Mouse (Mus musculus): ENCODE data around the gene Rad9b. TPM values are rescaled to one million over a fixed set of nuclear protein-coding genes. Genes with fewer than 3 reads are reported as not detected.

Rad9b gene
- total RNA-seq (2021): 1 to 10 TPM in 1 of 2 experiments, under 1 TPM in 1; 0.52 to 2.1 TPM
- long read RNA-seq, experiment 1, partial matches to known transcripts: 0 of 1 reads
- long read RNA-seq, experiment 1, other reads (novel, unspliced or antisense): 1 of 1 reads
- long read RNA-seq, experiment 2, partial matches to known transcripts: 0 of 2 reads
- long read RNA-seq, experiment 2, other reads (novel, unspliced or antisense): 1 of 2 reads

DNA sequence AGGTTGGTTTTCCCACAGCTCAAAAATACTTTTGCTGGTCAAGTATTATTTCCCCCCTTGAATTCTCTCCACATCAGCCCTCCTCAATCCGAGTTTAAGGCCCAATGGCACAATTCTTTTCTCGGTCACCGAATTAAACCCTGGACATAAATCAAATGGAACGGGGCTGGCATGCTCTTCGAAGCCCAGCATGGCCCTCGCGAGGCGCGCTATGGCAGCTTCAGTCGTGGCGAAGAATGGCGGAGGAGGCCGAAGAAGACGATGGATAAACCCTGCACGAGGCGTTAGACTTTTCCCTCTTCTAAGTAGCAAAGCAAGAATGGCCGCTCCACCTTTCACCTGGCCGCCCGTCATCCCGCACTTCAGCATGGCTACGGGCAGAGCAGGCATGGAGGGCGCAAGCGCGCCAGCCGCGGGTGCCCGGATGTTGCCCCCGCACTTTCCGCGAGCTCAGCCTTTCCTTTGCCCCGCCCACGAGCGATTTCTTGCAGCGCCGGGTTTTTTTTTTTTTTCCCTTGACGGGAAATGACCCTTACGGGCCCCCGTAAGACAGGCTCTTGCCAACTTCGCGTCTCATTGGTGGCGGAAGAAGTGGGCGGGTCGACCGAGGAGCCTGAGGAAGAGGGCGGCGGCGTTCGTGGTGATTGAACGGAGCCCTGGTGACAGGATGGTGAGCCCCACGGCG, at the start of gene Rad9b, which contains the start of gene Vps29:
TSS of gene Rad9b (minus strand) at position 427 of the 685 bp plus-strand sequence.
TSS of gene Vps29 (plus strand) at position 563 of the 685 bp plus-strand sequence.
- DNase-seq: peak; percentile 98 to 100

DNA sequence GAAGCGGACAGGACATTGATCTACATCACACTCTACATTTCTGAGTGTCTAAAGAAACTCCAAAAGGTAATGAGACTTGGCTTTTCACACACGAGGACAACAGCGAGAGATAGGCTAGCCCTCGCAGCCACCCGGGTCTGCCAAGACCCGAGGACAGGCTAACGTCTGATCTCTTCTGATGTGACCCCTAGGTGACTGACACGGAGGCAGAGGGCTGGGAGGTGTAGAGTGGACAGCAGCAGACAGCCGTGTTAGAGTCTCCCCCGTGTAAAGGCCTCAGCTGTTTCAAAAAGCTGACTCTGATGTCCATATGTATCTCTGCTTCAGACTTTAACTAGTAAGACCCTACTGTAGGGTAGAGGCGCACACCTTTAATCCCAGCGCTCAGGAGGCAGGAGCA, 49.3 kb upstream of the Rad9b start:
- no peak for DNase-seq

DNA sequence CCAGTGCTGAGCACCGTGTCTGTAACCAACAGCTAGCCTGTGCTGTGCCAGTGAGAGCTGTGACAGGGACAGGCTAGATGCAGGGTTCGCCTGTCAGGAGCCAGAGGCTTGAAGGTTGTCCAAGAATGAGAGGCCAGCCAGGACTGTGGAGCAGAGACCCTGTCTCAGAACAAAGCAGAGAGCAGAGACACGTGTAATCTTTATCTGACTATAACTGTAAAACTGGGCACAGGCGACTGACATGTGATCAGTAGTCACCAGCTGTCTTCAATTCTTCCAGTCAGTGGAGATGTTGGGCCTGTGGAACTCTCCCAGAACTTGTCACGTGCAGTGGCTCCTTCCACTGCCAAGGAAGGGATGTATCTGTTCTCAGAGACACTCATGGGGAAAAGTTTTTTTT, 48.7 kb upstream of the Rad9b start:
- peak; percentile 87 to 92 for DNase-seq

DNA sequence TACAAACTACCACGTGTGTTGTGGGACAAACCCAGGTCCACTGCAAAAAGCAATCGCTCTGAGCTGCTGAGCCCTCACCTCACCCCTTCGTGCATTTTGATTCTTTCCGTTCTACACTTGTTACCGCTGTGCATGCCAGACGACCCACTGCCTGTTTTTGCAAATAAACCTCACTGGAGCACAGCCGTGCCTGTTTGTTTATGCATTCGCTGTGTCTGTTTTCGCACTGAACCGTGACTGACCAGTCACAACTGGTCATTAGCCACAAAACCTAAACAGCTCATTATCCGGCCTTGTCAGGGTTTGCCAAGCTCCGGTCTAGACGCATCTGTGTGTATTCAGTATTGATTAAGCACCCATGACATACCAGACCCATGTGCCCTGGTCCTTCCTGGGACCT, 48.1 kb upstream of the Rad9b start:
- no peak for DNase-seq

DNA sequence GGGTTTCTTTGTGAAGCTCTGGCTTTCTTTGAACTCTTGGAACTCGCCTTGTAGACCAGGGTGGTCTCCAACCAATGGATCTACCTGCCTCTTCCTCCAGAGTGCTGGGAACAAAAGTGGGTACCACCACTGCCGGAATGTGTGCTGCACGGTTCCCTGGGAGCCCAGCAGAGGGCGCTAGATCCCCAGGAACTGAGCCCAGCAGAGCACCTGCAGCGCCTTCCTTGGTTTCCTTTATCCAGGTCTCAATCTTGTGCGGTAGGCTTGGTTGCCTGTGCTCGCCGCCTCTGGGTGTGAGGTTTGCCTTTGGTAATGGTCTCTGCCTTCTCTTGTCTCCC, 47.2 kb upstream of the Rad9b start:
- peak; percentile 70 to 89 for DNase-seq

DNA sequence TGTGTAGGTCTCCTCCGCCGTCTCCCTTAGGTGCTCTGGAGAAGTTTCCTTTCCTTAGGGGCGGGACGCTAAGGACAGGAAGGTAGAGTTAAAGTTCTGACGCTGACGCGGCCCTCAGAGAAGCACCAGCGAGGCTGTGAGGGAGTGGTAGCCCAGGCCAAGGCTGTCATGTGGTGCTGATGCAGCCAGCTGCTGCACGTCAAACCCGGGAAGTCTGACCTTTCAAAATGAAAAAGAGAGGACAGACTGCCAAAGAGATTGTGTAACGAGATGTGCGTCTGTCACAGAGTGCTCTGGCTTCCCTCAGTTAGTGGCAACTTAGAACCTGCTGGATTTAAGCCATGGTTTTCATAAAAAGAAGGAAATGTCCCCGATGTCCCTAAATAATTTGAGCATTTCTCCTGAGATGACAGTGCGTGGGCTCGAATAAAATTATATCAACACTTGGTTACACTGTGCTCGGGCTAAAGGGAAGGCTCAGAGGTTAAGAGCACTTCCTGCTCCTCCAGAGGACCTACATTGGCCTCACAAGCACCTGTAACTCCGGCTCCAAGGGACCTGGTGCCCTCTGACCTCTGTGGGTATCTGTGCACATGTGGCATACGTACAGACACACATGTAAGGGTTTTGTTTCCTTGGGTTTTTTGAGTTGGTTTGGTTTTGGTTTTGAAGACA, 46.7 kb upstream of the Rad9b start:
- DNase-seq: peak; percentile 88 to 94

DNA sequence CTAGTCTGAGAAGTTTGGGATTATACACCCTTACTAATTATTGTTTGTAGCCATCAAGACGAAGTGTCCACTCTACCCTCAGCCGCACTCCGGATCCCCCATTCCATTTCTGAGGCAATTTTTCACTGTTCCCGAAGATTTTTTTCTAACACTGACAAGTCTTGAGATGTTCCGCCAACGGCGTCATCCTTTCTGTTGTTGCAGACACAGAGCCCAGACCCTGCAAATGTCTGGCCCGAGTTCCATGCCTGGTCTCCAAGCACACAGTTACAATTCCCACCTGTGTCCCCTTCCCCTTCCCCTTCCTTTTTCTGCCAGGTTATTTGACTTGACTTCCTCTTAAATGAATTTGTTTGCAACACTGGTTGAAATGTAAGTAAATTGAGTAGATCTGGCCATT, 45.8 kb upstream of the Rad9b start:
- peak; percentile 30 to 44 for DNase-seq

DNA sequence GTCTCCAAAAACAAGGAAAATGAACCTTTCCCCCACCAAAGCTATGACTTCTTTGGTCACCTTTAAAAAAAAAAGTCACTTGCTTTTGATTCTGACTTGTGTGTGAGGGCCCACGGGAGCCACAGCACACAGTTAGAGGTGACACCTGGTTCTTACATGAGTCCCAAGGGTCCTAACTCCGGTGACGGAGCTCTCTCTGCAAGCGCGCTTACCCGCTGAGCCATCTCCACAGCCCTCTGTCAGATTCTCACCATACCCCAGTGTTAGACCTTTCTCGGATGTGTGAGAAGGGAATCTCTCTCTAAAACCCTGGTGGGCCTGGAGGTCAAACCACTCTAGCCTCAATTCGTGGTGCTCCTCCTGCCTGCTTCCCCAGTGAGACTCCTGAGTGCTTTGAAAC, 43.5 kb upstream of the Rad9b start:
- no peak for DNase-seq

DNA sequence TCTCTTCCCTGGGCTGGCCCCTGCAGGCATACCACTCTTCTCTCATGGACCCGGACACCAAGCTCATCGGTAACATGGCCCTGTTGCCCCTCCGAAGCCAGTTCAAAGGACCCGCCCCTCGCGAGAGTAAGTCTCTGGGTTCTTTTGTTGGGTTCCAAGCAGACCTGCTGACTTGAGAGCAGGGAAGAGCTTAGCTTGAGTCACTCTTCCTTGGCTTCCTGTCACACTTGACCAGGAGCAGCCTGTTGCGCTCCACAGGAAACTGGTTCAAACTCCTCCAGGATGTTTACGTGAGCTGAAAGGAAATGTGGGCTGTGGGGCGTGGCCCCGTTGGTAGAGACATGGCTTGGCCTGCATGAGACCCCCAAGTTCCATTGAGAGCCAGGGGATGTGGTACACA, 42.8 kb upstream of the Rad9b start:
- peak; percentile 62 to 85 for DNase-seq

DNA sequence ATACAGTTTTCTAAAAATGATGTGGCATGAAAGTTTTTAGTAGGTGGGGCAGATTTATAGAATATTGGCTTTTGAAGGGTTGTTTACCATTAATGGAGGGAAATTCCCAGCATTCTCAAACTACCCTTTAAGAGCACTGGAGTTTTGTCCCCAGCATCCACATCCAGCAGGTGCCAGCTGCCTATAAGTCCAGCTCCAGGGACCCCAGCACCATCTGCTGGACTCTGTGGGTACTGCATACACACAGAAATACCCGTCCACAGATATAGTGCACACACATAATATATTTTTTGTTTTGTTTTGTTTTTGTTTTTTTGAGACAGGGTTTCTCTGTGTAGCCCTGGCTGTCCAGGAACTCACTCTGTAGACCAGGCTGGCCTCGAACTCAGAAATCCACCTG, 39.9 kb upstream of the Rad9b start:
- DNase-seq: peak; percentile 60 to 77

DNA sequence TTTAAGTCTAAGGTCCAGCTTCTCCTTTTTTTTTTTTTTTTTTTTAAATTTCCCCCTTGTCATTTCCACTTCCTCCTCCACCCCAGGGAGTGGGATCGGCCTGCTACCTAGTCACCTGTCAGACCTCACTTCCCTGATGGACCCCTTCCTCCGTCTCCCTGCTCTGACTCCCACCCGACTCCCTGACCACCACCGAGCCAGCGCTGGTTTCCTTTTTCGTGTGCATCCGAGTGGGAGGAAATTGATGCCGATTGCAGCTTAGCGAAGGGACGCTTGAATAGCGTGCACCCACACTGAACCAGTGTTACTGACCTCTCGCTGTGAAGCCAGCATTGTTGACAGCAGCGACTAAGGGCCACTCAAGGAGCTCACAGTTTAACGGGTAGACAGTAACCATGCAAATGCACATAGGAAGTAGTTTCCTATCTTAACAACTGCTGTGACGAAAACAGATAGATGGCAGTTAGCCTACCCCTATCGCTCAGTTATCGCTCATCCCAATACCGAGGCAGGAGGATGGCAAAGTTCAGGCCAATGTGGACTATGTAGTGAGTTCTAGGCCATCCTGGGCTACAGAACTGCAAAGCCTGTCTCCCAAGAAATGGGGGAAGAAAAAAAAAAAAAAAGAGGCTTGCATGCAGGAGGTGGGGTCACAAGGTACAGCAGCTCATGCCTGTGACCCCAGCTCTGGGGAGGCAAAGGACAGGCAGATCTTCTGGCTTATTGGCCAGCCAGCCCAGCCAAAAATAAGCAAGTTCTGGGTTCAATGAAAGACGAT, 38.4 kb upstream of the Rad9b start:
- peak; percentile 36 to 63 for DNase-seq

DNA sequence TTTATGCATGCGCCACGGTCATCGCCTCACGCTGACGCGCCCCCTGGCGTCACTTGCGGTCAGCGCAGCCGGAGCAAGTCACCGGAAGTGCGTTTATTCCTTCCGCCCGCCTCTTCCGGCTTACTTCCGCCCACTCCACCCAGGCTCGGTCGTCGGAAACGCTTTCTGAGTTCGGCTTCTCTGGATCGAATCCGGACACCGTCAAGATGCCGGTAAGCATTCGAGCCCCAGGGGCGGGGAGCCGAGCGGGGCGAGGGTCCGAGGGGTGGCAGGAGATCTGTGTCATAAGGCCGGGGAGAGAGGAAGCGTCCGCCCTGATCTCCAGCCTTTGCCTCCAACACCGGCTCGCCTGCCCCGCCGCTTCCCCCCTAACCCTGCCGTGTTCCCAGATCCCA, 37.8 kb upstream of the Rad9b start, which contains the start of gene Arpc3:
TSS of gene Arpc3 (plus strand) at position 93 of the 395 bp plus-strand sequence.
- DNase-seq: peak; percentile 92 to 94

DNA sequence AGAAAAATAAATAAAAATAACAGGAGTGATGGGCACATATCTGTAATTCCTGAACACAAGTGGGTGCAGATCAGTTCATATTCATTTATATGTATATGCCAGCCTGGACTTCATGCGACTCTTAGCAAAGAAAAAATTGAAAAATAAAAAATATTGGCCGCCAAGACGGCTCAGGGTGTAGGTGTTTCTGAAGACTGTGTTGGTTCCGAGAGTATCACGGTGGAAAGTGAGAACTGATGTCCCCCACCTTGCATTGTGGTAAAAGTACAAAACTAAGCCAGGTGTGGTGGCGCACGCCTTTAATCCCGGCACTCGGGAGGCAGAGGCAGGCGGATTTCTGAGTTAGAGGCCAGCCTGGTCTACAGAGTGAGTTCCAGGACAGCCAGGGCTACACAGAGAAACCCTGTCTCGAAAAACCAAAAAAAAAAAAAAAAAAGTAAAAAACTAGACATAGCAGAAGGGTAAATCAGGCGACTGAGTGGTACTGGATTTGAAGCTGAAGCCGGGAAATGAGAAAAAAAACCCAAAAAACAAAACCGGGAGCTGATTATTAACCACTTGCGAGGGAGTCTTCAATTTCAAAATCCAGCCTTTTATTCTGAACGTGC, 37.2 kb upstream of the Rad9b start:
- DNase-seq: no peak

DNA sequence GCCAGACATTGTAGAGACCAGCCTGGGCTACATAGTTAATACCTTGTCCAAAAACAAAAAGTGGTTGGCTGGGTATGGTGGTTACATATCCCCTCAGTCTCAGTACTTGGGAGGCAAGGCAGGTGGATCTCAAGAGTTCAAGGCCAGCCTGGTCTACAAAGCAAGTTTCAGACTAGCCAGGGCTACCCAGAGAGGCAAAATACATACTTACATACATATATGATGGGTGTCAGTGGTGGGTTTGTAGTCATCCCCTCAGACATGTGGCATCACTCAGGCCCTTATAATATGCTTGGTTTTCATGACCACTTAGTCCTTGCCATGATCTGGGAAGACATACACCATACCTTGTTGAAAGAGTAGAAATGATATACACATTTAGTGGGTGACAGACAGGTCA, 36.6 kb upstream of the Rad9b start:
- no peak for DNase-seq

DNA sequence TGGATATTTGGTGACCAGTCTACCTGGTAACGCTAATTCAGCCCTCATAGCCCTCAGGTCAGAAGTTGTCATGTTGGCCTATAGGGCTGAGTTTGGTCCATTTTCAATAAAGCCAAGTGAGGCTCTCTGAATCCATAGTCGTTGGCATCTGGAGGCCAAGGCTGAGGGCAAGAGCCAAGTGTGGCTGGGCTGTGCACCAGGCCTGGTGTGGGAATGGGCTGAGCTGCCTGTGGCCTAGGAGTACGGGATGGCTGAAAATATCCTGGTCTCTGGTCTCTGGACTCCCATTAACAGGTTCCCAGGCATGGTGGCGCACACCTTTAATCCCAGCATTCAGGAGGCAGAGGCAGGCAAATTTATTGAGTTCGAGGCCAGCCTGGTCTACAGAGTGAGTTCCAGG, 36.0 kb upstream of the Rad9b start:
- no peak for DNase-seq

DNA sequence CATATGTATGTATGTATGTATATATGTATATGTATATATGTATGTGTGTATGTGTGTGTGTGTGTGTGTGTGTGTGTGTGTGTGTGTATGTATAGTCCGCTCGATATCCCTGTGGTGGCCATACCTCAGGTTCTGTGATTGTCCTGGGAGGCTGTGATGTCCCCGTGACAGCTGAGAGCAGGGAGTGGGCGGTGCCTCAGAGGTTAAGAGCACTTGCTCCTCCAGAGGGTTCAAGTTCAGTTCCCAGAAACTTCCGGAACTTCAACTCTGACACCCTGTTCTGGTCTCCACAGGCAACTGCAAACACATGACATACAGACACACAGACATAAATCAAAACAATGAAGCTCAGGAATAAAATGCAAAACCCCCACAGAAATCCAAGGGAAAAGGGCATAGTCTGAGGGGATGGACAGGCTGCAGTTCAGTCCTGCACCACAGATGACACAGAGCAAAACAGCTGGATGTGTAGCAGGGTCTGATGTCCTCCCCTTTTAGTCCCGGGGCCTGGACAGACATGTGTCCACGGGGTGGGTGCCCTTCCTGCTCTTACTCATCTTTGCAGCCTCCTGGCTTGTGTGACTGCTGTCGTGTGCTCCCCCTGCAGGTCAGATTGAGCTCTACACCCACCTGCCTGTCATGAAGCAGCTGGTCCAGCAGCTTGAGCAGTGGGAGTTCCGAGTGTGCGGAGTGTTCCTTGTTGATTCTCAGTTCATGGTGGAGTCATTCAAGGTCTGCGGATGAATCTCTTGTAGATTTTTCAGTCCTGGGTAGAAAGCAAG, 25.5 kb upstream of the Rad9b start:
- DNase-seq: peak; percentile 68 to 80

DNA sequence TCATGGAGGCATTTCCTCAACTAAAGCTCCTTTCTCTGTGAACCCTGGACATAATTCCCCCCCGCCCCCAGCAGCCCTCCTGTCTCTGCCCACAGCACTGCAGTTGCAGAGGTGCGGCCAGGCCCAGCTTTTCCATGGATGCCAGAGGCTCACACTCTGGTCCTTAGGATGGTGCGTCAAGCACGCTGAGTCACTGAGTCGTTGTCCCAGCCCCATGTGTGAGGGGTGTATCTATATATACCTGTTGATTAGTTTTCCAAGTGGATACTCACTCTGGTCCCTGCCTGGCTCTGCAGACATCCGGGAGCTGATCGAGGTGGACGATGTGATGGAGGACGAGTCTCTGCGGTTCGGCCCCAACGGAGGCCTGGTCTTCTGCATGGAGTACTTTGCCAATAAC, 24.1 kb upstream of the Rad9b start:
- no peak for DNase-seq

DNA sequence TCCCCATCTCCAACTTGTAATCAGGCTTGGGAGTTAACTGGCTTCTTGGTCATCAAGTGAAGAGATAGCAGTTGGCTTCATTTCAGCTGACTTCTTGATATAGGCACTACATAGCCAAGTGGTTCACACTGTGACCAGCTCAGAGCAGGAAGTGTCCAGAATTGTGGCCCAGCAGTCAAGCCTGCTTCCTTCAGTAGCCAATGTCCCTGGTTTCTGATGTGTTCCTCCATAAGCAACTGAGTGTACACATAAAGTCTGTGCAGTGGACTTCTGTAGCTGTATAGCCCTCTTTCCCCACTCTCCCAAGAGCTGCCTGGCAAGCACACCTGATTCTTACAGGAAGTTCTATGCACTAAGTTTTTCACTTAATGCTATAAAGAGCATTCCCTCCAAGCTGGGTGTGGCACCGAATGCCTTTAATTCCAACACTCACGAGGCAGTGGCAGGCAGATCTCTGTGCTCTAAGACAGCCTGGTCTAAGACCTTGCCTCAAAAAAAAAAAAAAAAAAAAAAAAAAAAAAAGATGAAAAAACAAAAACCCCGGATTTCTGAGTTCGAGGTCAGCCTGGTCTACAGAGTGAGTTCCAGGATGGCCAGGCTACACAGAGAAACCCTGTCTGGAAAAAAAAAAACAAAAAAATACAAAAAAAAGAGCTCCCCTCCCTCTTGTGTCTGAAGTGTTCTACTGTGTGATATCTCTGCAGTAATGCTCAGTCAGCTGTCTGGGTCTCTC, 23.2 kb upstream of the Rad9b start:
- no peak for DNase-seq

DNA sequence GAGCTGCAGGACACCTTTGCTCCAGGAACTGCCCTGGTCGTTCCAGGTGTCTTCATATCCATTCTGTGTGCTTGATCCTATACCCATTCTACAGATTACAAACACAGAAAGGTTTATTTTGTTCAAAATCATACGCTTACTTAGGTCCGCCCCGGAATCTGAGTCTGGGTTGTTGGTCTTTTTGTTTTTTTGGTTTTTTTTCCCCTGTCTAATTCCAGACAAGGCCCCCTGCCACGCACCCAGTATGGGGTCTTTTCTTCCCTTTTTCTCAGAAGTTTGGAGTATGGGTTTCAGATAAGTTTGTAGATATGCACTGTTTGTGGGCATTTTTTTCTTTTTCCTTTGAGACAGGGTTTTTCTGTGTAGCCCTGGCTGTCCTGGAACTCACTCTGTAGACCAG, 18.8 kb upstream of the Rad9b start:
- no peak for DNase-seq

DNA sequence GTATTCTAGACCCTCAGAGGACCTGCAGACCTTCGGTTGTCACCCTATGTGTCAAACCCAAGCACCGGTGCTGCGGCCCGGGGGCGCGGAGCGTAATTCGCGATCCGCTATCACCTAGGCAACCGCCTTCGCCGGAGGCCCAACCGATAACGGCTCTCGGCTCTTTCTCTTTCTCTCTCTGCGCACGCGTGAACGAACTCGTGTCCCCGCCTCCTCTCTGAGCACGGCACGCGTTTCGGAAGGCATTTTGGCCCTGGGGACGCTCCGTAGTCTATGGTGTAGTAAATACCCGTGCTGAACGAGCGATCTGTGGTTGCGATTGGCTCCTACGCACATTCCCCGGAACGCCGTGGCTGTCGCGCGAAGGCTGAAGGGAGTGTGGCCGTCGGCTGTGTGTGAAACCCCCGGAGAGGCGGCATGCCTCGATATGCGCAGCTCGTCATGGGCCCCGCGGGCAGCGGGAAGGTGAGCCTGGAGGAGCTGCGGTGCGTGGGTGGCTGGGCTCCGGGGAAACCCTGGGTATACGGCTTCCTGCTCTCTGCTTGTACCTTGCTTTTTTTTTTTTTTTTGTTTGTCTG, 18.2 kb upstream of the Rad9b start, which contains the start of gene Fam216a:
TSS of gene Fam216a (minus strand) at position 173 of the 578 bp plus-strand sequence.
- peak; percentile 99 to 100 for DNase-seq

All from heart, adult 18-20 months (tissue).